Mouse (Mus musculus) liver, embryonic 14.5 days (tissue): ENCODE data around the gene Tmem262. TPM values are rescaled to one million over a fixed set of nuclear protein-coding genes. Genes with fewer than 3 reads are reported as not detected.

ENCODE experiments used
- ATAC-seq: fragments of 200-750 bp; cut with Nextera tagmentation; 2 replicates; pipeline ENCODE4 v1.8.0; 2017; ENCODE audit warnings: moderate number of reproducible peaks, mild to moderate bottlenecking, moderate library complexity; ENCODE audit not compliant: insufficient read depth
- DNase-seq, 3 experiments: peaks; one replicate each; pipeline ENCODE4 v3.0.0-alpha.2; 2012 to 2013; ENCODE audit warnings: low read depth in 3 of 3, low spot score in 3 of 3
- H3K27ac ChIP-seq: fragments of 300-500 bp; sonication (generic); 2 replicates; pipeline ENCODE4 v1.5.1; 2014; ENCODE audit warnings: moderate library complexity, mild to moderate bottlenecking, control low read depth, inconsistent platforms
- H3K27me3 ChIP-seq: fragments of 300-500 bp; sonication (generic); 2 replicates; pipeline ENCODE4 v1.6.1; 2014; ENCODE audit warnings: mild to moderate bottlenecking, low read length, moderate library complexity; ENCODE audit not compliant: control insufficient read depth, insufficient read depth
- H3K36me3 ChIP-seq: fragments of 300-500 bp; sonication (generic); replicated peaks from 2 replicates; pipeline ENCODE4 v1.6.1; 2014; ENCODE audit warnings: low read depth; ENCODE audit not compliant: control insufficient read depth, insufficient read depth
- H3K4me1 ChIP-seq, 2 experiments: fragments of 200-500 bp in 1 of 2; fragments of 300-500 bp in 1 of 2; sonication (generic) in 1 of 2; replicated peaks; 2 replicates each; pipeline ENCODE4 v1.6.1; 2012 to 2014; ENCODE audit warnings: antibody characterized with exemption in 1 of 2, inconsistent platforms in 1 of 2, low read length in 1 of 2; ENCODE audit not compliant: control insufficient read depth in 2 of 2, insufficient read depth in 2 of 2
- H3K4me2 ChIP-seq: fragments of 300-500 bp; sonication (generic); 2 replicates; pipeline ENCODE4 v1.6.1; 2014; ENCODE audit warnings: low read depth, mild to moderate bottlenecking, control low read depth, moderate library complexity
- H3K4me3 ChIP-seq, 2 experiments: fragments of 200-500 bp in 1 of 2; fragments of 300-500 bp in 1 of 2; sonication (generic) in 1 of 2; 2 replicates each; pipeline ENCODE4 v1.5.1; 2012 to 2014; ENCODE audit warnings: low read depth in 2 of 2, low read length in 2 of 2, mild to moderate bottlenecking in 2 of 2, control low read depth in 1 of 2, inconsistent platforms in 1 of 2, moderate library complexity in 1 of 2; ENCODE audit not compliant: insufficient read depth in 1 of 2
- H3K9ac ChIP-seq: fragments of 300-500 bp; sonication (generic); replicated peaks from 2 replicates; pipeline ENCODE4 v1.6.1; 2014; ENCODE audit warnings: mild to moderate bottlenecking, control low read depth, moderate library complexity
- H3K9me3 ChIP-seq: fragments of 300-500 bp; sonication (generic); 2 replicates; pipeline ENCODE4 v1.6.1; 2016; ENCODE audit warnings: low read length, mixed read lengths; ENCODE audit not compliant: control insufficient read depth
- CTCF ChIP-seq: IDR thresholded peaks from 2 replicates; pipeline ENCODE4 v1.5.1; 2016; ENCODE audit warnings: antibody characterized with exemption, low read depth, control low read depth
- EP300 ChIP-seq: IDR thresholded peaks from 2 replicates; pipeline ENCODE4 v1.6.1; 2016; ENCODE audit warnings: antibody characterized with exemption, low read depth
- WGBS: fragments of 180-500 bp; shearing (Covaris S2); extraction: QIAGEN DNeasy Blood & Tissue Kit; methylation state at CpG from one replicate; pipeline ENCODE4 v1.1.7; 2014; ENCODE audit not compliant: insufficient replicate concordance; 5-methylcytosine and 5-hydroxymethylcytosine counted together
- polyA plus RNA-seq, 2 experiments: library from polyadenylated mRNA; depleted of rRNA in 1 of 2; stranded (reverse) in 1 of 2; unstranded in 1 of 2; fragments of >200 nt; fragmentation: Nextera tagmentation in 1 of 2; extraction: Ambion mirVana in 1 of 2; gene quantifications; 2 replicates each; pipeline versions ENCODE4 v1.2.1 to v1.2.3; 2012 to 2014

Tmem262 gene
- polyA plus RNA-seq, 2 experiments = not detected

- Histone ChIP-seq H3K4me2 (peak overlapping the region; percentile 97), H3K27ac (peak overlapping the region; percentile 90), H3K36me3 (peaks cover 15% of the 10 kb centered on the region), H3K9me3 (no peaks in the 10 kb centered on the region), H3K9ac (peak overlapping the region; percentile 86), H3K4me3 (peak overlapping the region; percentile 74 to 84), H3K27me3 (no peaks in the 10 kb centered on the region), H3K4me1 (peaks cover 9% of the 10 kb centered on the region in 2 experiments)
- 2% methylated on average over 32 of the region's 32 CpGs for WGBS
- DNase-seq (no peak), ATAC-seq (no peak)
- TF ChIP-seq CTCF (no peak), EP300 (no peak)
Measured at GRCm38 (mm10) chr19:6117346-6117985, 37.6 kb downstream of the Tmem262 start.

- H3K4me2 ChIP-seq = peak within 1 kb of the TSS; percentile 97
- under 1% methylated on average over 77 of the region's 77 CpGs for WGBS
- ATAC-seq (peak; percentile 81), DNase-seq (peak; percentile 87 to 89 (median 87))
- peak within 1 kb of the TSS; percentile 86 for H3K9ac ChIP-seq
- H3K27ac ChIP-seq = peak within 1 kb of the TSS; percentile 90
- H3K27me3 ChIP-seq = no peaks in the 10 kb centered on the region
- peak within 1 kb of the TSS; percentile 74 to 84 for H3K4me3 ChIP-seq
- peaks cover 15% of the 10 kb centered on the region for H3K36me3 ChIP-seq
- H3K4me1 ChIP-seq = peaks cover 9% of the 10 kb centered on the region in 2 experiments
- no peaks in the 10 kb centered on the region for H3K9me3 ChIP-seq
- TF ChIP-seq EP300 (no peak), CTCF (peak; percentile 18; the same call in 1 of the 2 replicates)
Measured at GRCm38 (mm10) chr19:6117986-6118676, 38.3 kb downstream of the Tmem262 start, which contains the start of gene Sac3d1. TSS of gene Sac3d1 (minus strand) at chr19:6118650.

- ATAC-seq = no peak
- peak overlapping the region; percentile 97 for H3K4me2 ChIP-seq
- no peak for DNase-seq
- H3K27ac ChIP-seq = peak overlapping the region; percentile 22; the same call in 1 of the 2 replicates
- peak overlapping the region; percentile 86 for H3K9ac ChIP-seq
- H3K36me3 ChIP-seq = peaks cover 15% of the 10 kb centered on the region
- H3K27me3 ChIP-seq = no peaks in the 10 kb centered on the region
- H3K4me3 ChIP-seq = peak overlapping the region; percentile 37 to 84
- no peaks in the 10 kb centered on the region for H3K9me3 ChIP-seq
- H3K4me1 ChIP-seq = peaks cover 9 to 12% of the 10 kb centered on the region in 2 experiments
- no peak for TF ChIP-seq CTCF
- no peak for TF ChIP-seq EP300
- WGBS = 4% methylated on average over 8 of the region's 8 CpGs
Measured at GRCm38 (mm10) chr19:6118677-6119185, 38.9 kb downstream of the Tmem262 start.

GRCm38 (mm10) chr19:6121761-6122160, 41.9 kb downstream of the Tmem262 start:
- WGBS = 67% methylated on average over 19 of the region's 19 CpGs
- H3K9ac ChIP-seq = no peak overlapping the region

GRCm38 (mm10) chr19:6123330-6123729, 43.5 kb downstream of the Tmem262 start:
- no peak overlapping the region for H3K27ac ChIP-seq
- no peak for DNase-seq
- no peak for ATAC-seq
- no peak overlapping the region for H3K9ac ChIP-seq
- H3K4me2 ChIP-seq = no peak overlapping the region
- TF ChIP-seq CTCF (no peak), EP300 (no peak)
- no peaks in the 10 kb centered on the region for H3K27me3 ChIP-seq
- no peak overlapping the region for H3K4me3 ChIP-seq
- H3K36me3 ChIP-seq = peaks cover 9% of the 10 kb centered on the region
- H3K9me3 ChIP-seq = no peaks in the 10 kb centered on the region
- WGBS = 84% methylated on average over 8 of the region's 8 CpGs
- H3K4me1 ChIP-seq = peaks cover 3 to 15% of the 10 kb centered on the region in 2 experiments

More at GRCm38 (mm10) chr19:6121761-6122160, 41.9 kb downstream of the Tmem262 start:
- H3K9me3 ChIP-seq = no peaks in the 10 kb centered on the region
- DNase-seq (no peak), ATAC-seq (no peak)
- TF ChIP-seq EP300 = no peak
- peaks cover 9% of the 10 kb centered on the region for H3K36me3 ChIP-seq
- H3K4me2 ChIP-seq = no peak overlapping the region; the same call in 1 of the 2 replicates
- no peak overlapping the region for H3K27ac ChIP-seq
- peak overlapping the region in 1 of 2 experiments; percentile 3; a peak in 1 of 4 replicates for H3K4me3 ChIP-seq
- H3K4me1 ChIP-seq = peaks cover 7 to 14% of the 10 kb centered on the region in 2 experiments
- H3K27me3 ChIP-seq = no peaks in the 10 kb centered on the region
